Mouse (Mus musculus): ENCODE data around the gene Repin1. TPM values are rescaled to one million over a fixed set of nuclear protein-coding genes. Genes with fewer than 3 reads are reported as not detected.

Repin1 gene
- polyA plus RNA-seq, 1 experiment, result 15.3 TPM

DNA sequence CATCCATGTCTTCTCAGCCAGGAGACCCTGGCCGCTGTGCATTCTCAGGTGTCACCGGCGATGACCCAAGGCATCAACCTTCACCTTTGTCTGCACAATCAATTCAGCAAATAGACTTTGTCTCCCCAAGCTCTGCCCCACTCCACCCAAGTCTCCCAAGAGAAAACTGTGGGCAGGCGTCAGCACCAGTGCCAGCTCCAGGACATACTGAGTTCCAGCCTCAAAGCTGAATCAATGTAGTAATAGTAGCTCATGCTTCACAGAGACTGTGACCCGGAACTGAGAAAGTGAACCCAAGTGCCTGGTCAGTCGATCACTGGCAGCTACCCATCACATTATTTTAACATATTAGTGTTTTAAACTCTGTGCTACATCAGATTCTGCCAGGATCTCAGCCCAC lies 45.4 kb upstream of the Repin1 start:
- Histone ChIP-seq H3K4me2 (ENCODE audit: low read depth) (no peak overlapping the region), H3K4me3 (no peak overlapping the region), H3K27me3 (ENCODE audit: control insufficient read depth, insufficient read depth, insufficient read length) (no peaks in the 10 kb centered on the region), H3ac (ENCODE audit: control insufficient read depth, insufficient read length) (no peak overlapping the region), H3K79me2 (ENCODE audit: control insufficient read depth, insufficient read depth) (no peaks in the 10 kb centered on the region), H3K36me3 (ENCODE audit: control insufficient read depth, insufficient read depth) (no peaks in the 10 kb centered on the region)
- no peak for TF ChIP-seq REST (IDR thresholded peaks at IDR 0.05; ENCODE audit: insufficient read depth, insufficient read length)
- TF ChIP-seq POLR2A (IDR thresholded peaks at IDR 0.05; ENCODE audit: insufficient read length, low read depth), result no peak
- no peak for TF ChIP-seq TCF12 (IDR thresholded peaks at IDR 0.05; ENCODE audit: insufficient read depth, poor library complexity, severe bottlenecking)
- TF ChIP-seq MYOD1 (IDR thresholded peaks at IDR 0.05; ENCODE audit: control insufficient read depth in 1 of 3, insufficient read length in 2 of 3, low read depth in 2 of 3), result no peak
- TF ChIP-seq E2F4 (IDR thresholded peaks at IDR 0.05; ENCODE audit: insufficient read depth), result no peak
- no peak for TF ChIP-seq CEBPB (IDR thresholded peaks at IDR 0.05; ENCODE audit: insufficient read depth, poor library complexity, severe bottlenecking)
- no peak for TF ChIP-seq USF1 (IDR thresholded peaks at IDR 0.05; ENCODE audit: low read depth)
- no peak for TF ChIP-seq TCF3 (IDR thresholded peaks at IDR 0.05; ENCODE audit: insufficient read length, low read depth)
- TF ChIP-seq SRF (IDR thresholded peaks at IDR 0.05; ENCODE audit: control insufficient read depth, insufficient read length, low read depth), result no peak
- TF ChIP-seq MAX (IDR thresholded peaks at IDR 0.05; ENCODE audit: low read depth), result no peak
- TF ChIP-seq POLR2AphosphoS2 (IDR thresholded peaks at IDR 0.05; ENCODE audit: insufficient read length, low read depth), result no peak
- TF ChIP-seq MYOG (IDR thresholded peaks at IDR 0.05; ENCODE audit: control insufficient read depth in 1 of 3, insufficient read depth in 1 of 3, insufficient read length in 2 of 3, low read depth in 2 of 3), result no peak

DNA sequence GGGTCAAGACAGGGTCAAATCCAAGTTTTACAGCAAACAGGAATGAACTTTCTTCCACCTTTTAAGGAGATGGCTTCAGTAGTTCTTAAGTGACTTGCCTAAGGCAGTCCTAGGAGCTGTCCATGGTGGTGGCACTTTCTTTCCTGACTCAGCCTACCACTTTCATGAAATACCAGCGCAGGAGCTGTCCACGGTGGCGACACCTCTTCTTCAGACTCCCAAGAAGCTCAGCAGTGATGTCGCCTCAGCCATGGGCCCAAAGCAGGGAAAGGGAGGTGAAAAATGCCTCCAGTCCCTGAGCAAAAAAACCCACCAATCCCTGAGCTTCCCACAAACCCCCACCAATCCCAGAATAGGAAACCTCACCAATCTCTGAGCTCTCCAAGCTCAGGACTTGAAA lies 40.8 kb upstream of the Repin1 start:
- H3K79me2 ChIP-seq (ENCODE audit: control insufficient read depth, insufficient read depth), result no peaks in the 10 kb centered on the region
- H3ac ChIP-seq (ENCODE audit: control insufficient read depth, insufficient read length), result no peak overlapping the region
- no peaks in the 10 kb centered on the region for H3K36me3 ChIP-seq (ENCODE audit: control insufficient read depth, insufficient read depth)
- H3K4me3 ChIP-seq, result no peak overlapping the region
- TF ChIP-seq USF1 (IDR thresholded peaks at IDR 0.05; ENCODE audit: low read depth), result no peak
- TF ChIP-seq REST (IDR thresholded peaks at IDR 0.05; ENCODE audit: insufficient read depth, insufficient read length), result peak; percentile 92
- no peak overlapping the region for H3K4me2 ChIP-seq (ENCODE audit: low read depth)
- H3K27me3 ChIP-seq (ENCODE audit: control insufficient read depth, insufficient read depth, insufficient read length), result no peaks in the 10 kb centered on the region

DNA sequence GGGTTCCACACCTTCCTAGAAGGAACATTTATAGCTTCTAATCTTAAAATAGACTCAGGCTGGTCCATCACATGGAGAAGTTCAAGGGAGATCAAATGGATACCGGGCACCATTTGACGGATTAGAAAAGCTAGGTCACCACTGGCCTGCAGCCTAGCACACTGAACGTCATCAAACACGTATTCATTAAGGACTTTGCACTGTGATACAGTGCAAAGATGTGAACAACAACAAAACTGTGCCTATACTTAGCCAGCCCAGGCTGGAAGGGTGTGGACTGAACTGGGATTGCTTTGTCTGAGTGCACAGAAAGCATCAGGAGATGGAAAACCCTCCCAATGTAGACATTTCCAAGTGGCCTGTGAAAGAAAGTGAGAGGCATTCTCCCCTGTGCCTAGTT lies 39.9 kb upstream of the Repin1 start:
- Histone ChIP-seq H3ac (ENCODE audit: control insufficient read depth, insufficient read length) (no peak overlapping the region), H3K4me3 (peak overlapping the region; percentile 35), H3K27me3 (ENCODE audit: control insufficient read depth, insufficient read depth, insufficient read length) (no peaks in the 10 kb centered on the region), H3K4me2 (ENCODE audit: low read depth) (peak overlapping the region; percentile 84), H3K79me2 (ENCODE audit: control insufficient read depth, insufficient read depth) (no peaks in the 10 kb centered on the region), H3K36me3 (ENCODE audit: control insufficient read depth, insufficient read depth) (no peaks in the 10 kb centered on the region)
- TF ChIP-seq USF1 (IDR thresholded peaks at IDR 0.05; ENCODE audit: low read depth) (no peak), REST (IDR thresholded peaks at IDR 0.05; ENCODE audit: insufficient read depth, insufficient read length) (no peak), POLR2A (IDR thresholded peaks at IDR 0.05; ENCODE audit: insufficient read length, low read depth) (no peak), CEBPB (IDR thresholded peaks at IDR 0.05; ENCODE audit: insufficient read depth, poor library complexity, severe bottlenecking) (no peak), TCF3 (IDR thresholded peaks at IDR 0.05; ENCODE audit: insufficient read length, low read depth) (no peak), MYOG (IDR thresholded peaks at IDR 0.05; ENCODE audit: control insufficient read depth in 1 of 3, insufficient read depth in 1 of 3, insufficient read length in 2 of 3, low read depth in 2 of 3) (no peak), POLR2AphosphoS2 (IDR thresholded peaks at IDR 0.05; ENCODE audit: insufficient read length, low read depth) (no peak), E2F4 (IDR thresholded peaks at IDR 0.05; ENCODE audit: insufficient read depth) (no peak)

DNA sequence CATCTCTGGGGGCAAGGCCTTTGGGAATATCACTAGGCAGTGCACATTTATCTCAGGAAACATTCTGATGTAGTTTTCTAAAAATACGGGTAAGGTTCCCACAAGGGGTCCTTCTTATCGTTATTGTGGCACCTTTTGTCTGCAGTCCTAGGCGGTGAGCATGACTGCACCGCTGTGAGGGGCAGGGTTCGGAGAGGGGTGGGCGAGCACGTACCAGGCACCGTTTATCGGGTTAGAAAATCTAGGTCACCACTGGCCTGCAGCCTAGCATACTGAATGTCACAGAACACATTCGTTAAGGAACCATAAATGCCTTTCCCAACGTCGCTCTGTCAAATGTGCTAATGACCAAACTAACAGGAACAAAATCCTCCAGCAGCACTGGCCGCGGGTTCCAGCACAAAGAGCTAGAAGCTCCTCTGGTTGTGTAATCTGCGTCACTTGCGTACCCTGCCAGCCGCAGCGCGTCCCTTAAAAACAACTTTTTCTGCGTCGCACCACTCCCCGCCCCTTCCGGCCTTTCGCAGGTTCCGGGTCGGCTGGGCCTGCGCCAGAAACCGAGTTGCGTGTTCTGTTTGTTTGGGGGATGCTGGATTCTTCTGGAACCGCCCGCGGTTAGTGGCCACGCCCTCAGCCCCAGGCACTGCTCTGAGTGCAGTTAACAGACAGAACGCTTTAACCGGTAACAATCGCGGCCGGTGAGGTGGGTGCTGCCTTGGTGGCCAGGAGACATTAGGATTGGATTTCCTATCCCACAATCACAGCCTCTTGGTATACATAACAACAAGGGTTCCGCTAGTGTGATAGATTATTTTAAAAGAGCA lies 39.2 kb upstream of the Repin1 start, which contains the start of gene Lrrc61:
Gene Lrrc61 (plus strand): TSS at position 517 of the 824 bp plus-strand sequence.
- H3K4me3 ChIP-seq, result peak within 1 kb of the TSS; percentile 35
- no peaks in the 10 kb centered on the region for H3K27me3 ChIP-seq (ENCODE audit: control insufficient read depth, insufficient read depth, insufficient read length)
- H3ac ChIP-seq (ENCODE audit: control insufficient read depth, insufficient read length), result peak within 1 kb of the TSS; percentile 45
- no peaks in the 10 kb centered on the region for H3K79me2 ChIP-seq (ENCODE audit: control insufficient read depth, insufficient read depth)
- TF ChIP-seq POLR2A (IDR thresholded peaks at IDR 0.05; ENCODE audit: insufficient read length, low read depth), result peak; percentile 31
- TF ChIP-seq TCF3 (IDR thresholded peaks at IDR 0.05; ENCODE audit: insufficient read length, low read depth), result no peak
- no peak for TF ChIP-seq POLR2AphosphoS2 (IDR thresholded peaks at IDR 0.05; ENCODE audit: insufficient read length, low read depth)
- 0 out of 2 replicates have a peak, but pooled peaks have one; percentile 27 for TF ChIP-seq CEBPB (IDR thresholded peaks at IDR 0.05; ENCODE audit: insufficient read depth, poor library complexity, severe bottlenecking)
- H3K4me2 ChIP-seq (ENCODE audit: low read depth), result peak within 1 kb of the TSS; percentile 84
- no peaks in the 10 kb centered on the region for H3K36me3 ChIP-seq (ENCODE audit: control insufficient read depth, insufficient read depth)

DNA sequence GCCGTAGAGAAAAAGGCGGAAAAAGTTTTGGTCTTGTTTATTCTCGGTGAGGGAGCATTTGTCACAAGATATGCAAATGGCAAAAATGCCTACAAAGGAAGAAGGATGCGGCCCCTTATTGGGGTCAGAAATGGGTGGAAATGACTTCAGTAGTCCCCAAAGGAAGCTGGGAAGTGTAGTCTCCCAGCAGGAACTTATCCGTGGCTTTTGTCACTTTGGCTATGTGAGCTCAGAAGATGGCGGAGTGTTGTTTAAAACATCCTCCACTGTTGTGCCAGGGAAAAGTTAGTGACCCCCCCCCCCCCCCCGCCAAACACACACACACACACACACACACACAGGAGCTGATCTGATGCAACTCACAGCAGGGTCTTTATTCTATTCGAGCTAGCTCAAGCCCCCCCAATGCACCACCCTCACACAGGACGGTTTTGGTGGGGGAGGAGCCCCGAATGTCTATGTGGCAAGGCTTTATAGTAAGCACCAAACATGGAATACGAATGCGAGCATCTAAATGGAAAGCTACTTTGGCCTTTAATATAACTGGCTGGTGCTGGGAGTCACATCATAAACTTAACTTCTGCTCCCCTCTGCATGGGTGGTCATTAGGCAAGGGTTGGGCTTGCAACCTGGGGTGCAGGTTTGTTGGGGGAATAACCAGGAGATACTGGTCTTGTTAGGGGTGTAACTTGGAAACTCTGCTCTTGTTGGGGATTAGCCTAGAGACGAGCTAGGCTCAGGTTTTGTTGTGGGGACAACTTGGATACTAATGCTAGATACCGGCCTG lies 38.4 kb upstream of the Repin1 start:
- H3ac ChIP-seq (ENCODE audit: control insufficient read depth, insufficient read length), result peak overlapping the region; percentile 45
- no peaks in the 10 kb centered on the region for H3K79me2 ChIP-seq (ENCODE audit: control insufficient read depth, insufficient read depth)

More for the DNA sequence above, 38.4 kb upstream of the Repin1 start:
- no peaks in the 10 kb centered on the region for H3K36me3 ChIP-seq (ENCODE audit: control insufficient read depth, insufficient read depth)
- peak overlapping the region; percentile 84 for H3K4me2 ChIP-seq (ENCODE audit: low read depth)
- H3K4me3 ChIP-seq, result peak overlapping the region; percentile 35
- TF ChIP-seq REST (IDR thresholded peaks at IDR 0.05; ENCODE audit: insufficient read depth, insufficient read length), result no peak
- TF ChIP-seq SRF (IDR thresholded peaks at IDR 0.05; ENCODE audit: control insufficient read depth, insufficient read length, low read depth), result peak; percentile 28
- H3K27me3 ChIP-seq (ENCODE audit: control insufficient read depth, insufficient read depth, insufficient read length), result no peaks in the 10 kb centered on the region
